ENCODE assay signal across 11 mouse cellular contexts in the genomic region with DNA sequence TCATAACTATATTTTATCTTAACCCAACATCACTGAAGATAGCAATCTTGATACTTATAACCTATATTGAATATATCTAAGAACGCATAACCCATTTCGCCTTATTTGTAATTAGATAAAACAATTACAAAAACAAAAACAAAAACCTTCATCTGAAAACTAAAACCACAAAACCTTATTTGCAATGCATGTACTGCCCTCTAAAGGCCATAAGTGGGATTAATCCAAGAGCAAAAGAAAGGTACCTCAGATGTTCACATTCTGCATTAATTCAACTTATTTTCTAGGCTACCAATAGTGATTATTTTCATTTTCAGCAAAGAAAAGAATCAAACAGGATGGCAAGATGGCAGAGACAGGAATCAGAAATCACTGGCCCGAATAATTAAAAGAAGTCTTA.
DNase-seq lines count a peak whose midpoint lies in the region; ATAC-seq and TF ChIP-seq lines count a peak whose summit lies in the region.
"Had no signal": no experiment of that assay in that cellular context is flagged by ENCODE, and none has a peak within 500 bp of the region (broad histone marks: within the 10 kb centered on the region; RNA-seq: fewer than 3 reads in every experiment).

No protein-coding gene starts in this region.

- no peaks in the 10 kb centered on the region for H3K36me3 ChIP-seq in forebrain, postnatal 0 days (ENCODE audit: insufficient read depth)
- no peaks in the 10 kb centered on the region for H3K36me3 ChIP-seq in forebrain, embryonic 10.5 days (replicated peaks)
- H3K36me3 ChIP-seq: forebrain, embryonic 15.5 days had no signal

- H3K27ac ChIP-seq in forebrain, postnatal 0 days (ENCODE audit: low read depth, low read length): no peak overlapping the region
- no peak overlapping the region for H3K27ac ChIP-seq in forebrain, embryonic 10.5 days
- H3K27ac ChIP-seq: forebrain, embryonic 15.5 days had no signal

- no peak for ATAC-seq in forebrain, postnatal 0 days
- ATAC-seq: forebrain, embryonic 15.5 days had no signal

- no peaks in the 10 kb centered on the region for H3K9me3 ChIP-seq in forebrain, postnatal 0 days (ENCODE audit: low read length)
- H3K9me3 ChIP-seq in forebrain, embryonic 10.5 days: no peaks in the 10 kb centered on the region
- H3K9me3 ChIP-seq: forebrain, embryonic 15.5 days had no signal

- H3K4me3 ChIP-seq in forebrain, postnatal 0 days (ENCODE audit: low read depth, low read length): no peak overlapping the region
- H3K4me3 ChIP-seq in forebrain, embryonic 10.5 days: no peak overlapping the region
- no peak overlapping the region for H3K4me3 ChIP-seq in lung, adult 2 months (replicated peaks; ENCODE audit: extremely low read depth, low read depth, low read length)
- H3K4me3 ChIP-seq: forebrain, embryonic 15.5 days had no signal

- WGBS in forebrain, postnatal 0 days: 52% methylated on average over 3 of the region's 3 CpGs
- WGBS in forebrain, embryonic 10.5 days: 68% methylated on average over 3 of the region's 3 CpGs
- WGBS in lung, adult 2 months: 48% methylated on average over 3 of the region's 3 CpGs

- H3K4me1 ChIP-seq in forebrain, postnatal 0 days (ENCODE audit: insufficient read depth): peaks cover 4% of the 10 kb centered on the region; the same call in 1 of the 2 replicates
- peaks cover 15% of the 10 kb centered on the region for H3K4me1 ChIP-seq in forebrain, embryonic 10.5 days
- H3K4me1 ChIP-seq in lung, adult 2 months (ENCODE audit: control insufficient read depth, insufficient read depth, low read length): no peaks in the 10 kb centered on the region

- no peaks in the 10 kb centered on the region for H3K27me3 ChIP-seq in forebrain, postnatal 0 days (ENCODE audit: insufficient read depth, low read length)
- no peaks in the 10 kb centered on the region for H3K27me3 ChIP-seq in forebrain, embryonic 10.5 days (ENCODE audit: poor library complexity, severe bottlenecking)
- H3K27me3 ChIP-seq: forebrain, embryonic 15.5 days had no signal

- peak; percentile 79 for TF ChIP-seq CTCF in forebrain, postnatal 0 days (IDR thresholded peaks at IDR 0.05; ENCODE audit: low read depth)
- TF ChIP-seq CTCF in lung, adult 2 months (IDR thresholded peaks at IDR 0.05; ENCODE audit: insufficient read depth, low read length): peak; percentile 44; the same call in 1 of the 2 replicates

- no peak overlapping the region for H3K9ac ChIP-seq in forebrain, postnatal 0 days
- H3K9ac ChIP-seq: forebrain, embryonic 15.5 days had no signal

- DNase-seq in forebrain, postnatal 0 days: peak; percentile 32
- no peak for DNase-seq in forebrain, embryonic 10.5 days (ENCODE audit: extremely low spot score, low spot score)
- no peak for DNase-seq in lung, adult 2 months
- DNase-seq in lung, postnatal 14 days: no peak
- DNase-seq in ZHBTc4 (ENCODE audit: low read depth, low spot score): peak; percentile 20
- peak; percentile 11 for DNase-seq in retina, adult 2 months (ENCODE audit: low read depth, low spot score)
- no peak for DNase-seq in right cerebral cortex, postnatal 10 days (ENCODE audit: low spot score in 2 of 2)
- no peak for DNase-seq in urinary bladder, postnatal 36 days (ENCODE audit: low spot score in 2 of 2)
- DNase-seq: cerebellum, adult 18-20 months; heart, postnatal 14 days had no signal

- TF ChIP-seq POLR2A in lung, adult 2 months (IDR thresholded peaks at IDR 0.05; ENCODE audit: borderline replicate concordance, extremely low read depth, low read depth, low read length): no peak

- no peak overlapping the region for H3K4me2 ChIP-seq in forebrain, postnatal 0 days (ENCODE audit: low read depth)
- H3K4me2 ChIP-seq: forebrain, embryonic 15.5 days had no signal

Comparison
In these comparisons a context has a peak if more than half of its experiments do, and no peak if none do; other contexts are left out.
1. DNase-seq: peak in forebrain, postnatal 0 days (single experiment), ZHBTc4 (single experiment) and retina, adult 2 months (single experiment); none in forebrain, embryonic 10.5 days (single experiment), lung, adult 2 months (single experiment), lung, postnatal 14 days (single experiment), right cerebral cortex, postnatal 10 days (0 of 2) and urinary bladder, postnatal 36 days (0 of 2).